Mouse (Mus musculus) liver, embryonic 13.5 days (tissue): ENCODE results near the gene Ccm2l. TPM values are rescaled to one million over a fixed set of nuclear protein-coding genes. Genes with fewer than 3 reads are reported as not detected.

ENCODE experiments used
- ATAC-seq: fragments of 200-750 bp; cut with Nextera tagmentation; 2 replicates; pipeline ENCODE4 v1.8.0; 2017; ENCODE audit warnings: low read depth, mild to moderate bottlenecking, moderate number of reproducible peaks, moderate library complexity
- DNase-seq: peaks from one replicate; pipeline ENCODE4 v3.0.0; 2022
- H3K27ac ChIP-seq: fragments of 300-500 bp; sonication (generic); 2 replicates; pipeline ENCODE4 v1.5.1; 2015; ENCODE audit warnings: moderate library complexity, mild to moderate bottlenecking, inconsistent platforms
- H3K27me3 ChIP-seq: fragments of 300-500 bp; sonication (generic); 2 replicates; pipeline ENCODE4 v1.6.1; 2015; ENCODE audit warnings: mild to moderate bottlenecking, inconsistent platforms
- H3K36me3 ChIP-seq: fragments of 300-500 bp; sonication (generic); 2 replicates; pipeline ENCODE4 v1.6.1; 2015; ENCODE audit warnings: mild to moderate bottlenecking, inconsistent platforms
- H3K4me1 ChIP-seq: fragments of 300-500 bp; sonication (generic); replicated peaks from 2 replicates; pipeline ENCODE4 v1.6.1; 2015; ENCODE audit warnings: inconsistent platforms
- H3K4me2 ChIP-seq: fragments of 300-500 bp; sonication (generic); 2 replicates; pipeline ENCODE4 v1.6.1; 2015; ENCODE audit warnings: inconsistent platforms, mild to moderate bottlenecking, moderate library complexity
- H3K4me3 ChIP-seq: fragments of 300-500 bp; sonication (generic); replicated peaks from 2 replicates; pipeline ENCODE4 v1.5.1; 2015; ENCODE audit warnings: mild to moderate bottlenecking, inconsistent platforms
- H3K9ac ChIP-seq: fragments of 300-500 bp; sonication (generic); 2 replicates; pipeline ENCODE4 v1.6.1; 2015; ENCODE audit warnings: mild to moderate bottlenecking, inconsistent platforms
- H3K9me3 ChIP-seq: fragments of 300-500 bp; sonication (generic); replicated peaks from 2 replicates; pipeline ENCODE4 v1.6.1; 2016; ENCODE audit warnings: inconsistent platforms
- WGBS: fragments of 180-500 bp; shearing (Covaris S2); methylation state at CpG from one replicate; pipeline ENCODE4 v1.1.7; 2015; ENCODE audit not compliant: insufficient replicate concordance; 5-methylcytosine and 5-hydroxymethylcytosine counted together
- polyA plus RNA-seq: library from polyadenylated mRNA; unstranded; fragments of >200 nt; fragmentation: Nextera tagmentation; extraction: Ambion mirVana; gene quantifications from 2 replicates; pipeline ENCODE4 v1.2.1, GENCODE M21; 2015

The Ccm2l gene
- polyA plus RNA-seq, 1 experiment from 2014 or later: 0.83 TPM

- no peak overlapping the region for H3K4me3 ChIP-seq
- no peaks in the 10 kb centered on the region for H3K9me3 ChIP-seq
- ATAC-seq (no peak), DNase-seq (peak; percentile 63)
- H3K27ac ChIP-seq: no peak overlapping the region
- 41% methylated on average over 32 of the region's 32 CpGs for WGBS
- no peaks in the 10 kb centered on the region for H3K36me3 ChIP-seq
- no peaks in the 10 kb centered on the region for H3K27me3 ChIP-seq
- no peak overlapping the region for H3K9ac ChIP-seq
- peaks cover 21% of the 10 kb centered on the region for H3K4me1 ChIP-seq
- no peak overlapping the region for H3K4me2 ChIP-seq
These were observed 15.2 kb downstream of the Ccm2l start for GRCm38 (mm10) chr2:153080841-153081523.

GRCm38 (mm10) chr2:153081866-153082265 lies 16.1 kb downstream of the Ccm2l start:
- Histone ChIP-seq H3K36me3 (no peaks in the 10 kb centered on the region), H3K27ac (no peak overlapping the region), H3K9ac (no peak overlapping the region), H3K4me3 (no peak overlapping the region), H3K4me1 (peaks cover 13% of the 10 kb centered on the region), H3K27me3 (no peaks in the 10 kb centered on the region), H3K9me3 (no peaks in the 10 kb centered on the region), H3K4me2 (no peak overlapping the region)
- DNase-seq: no peak
- ATAC-seq: no peak
- 64% methylated on average over 6 of the region's 6 CpGs for WGBS

GRCm38 (mm10) chr2:153083275-153083674 lies 17.5 kb downstream of the Ccm2l start:
- Histone ChIP-seq H3K4me2 (no peak overlapping the region), H3K36me3 (no peaks in the 10 kb centered on the region), H3K27me3 (no peaks in the 10 kb centered on the region), H3K9me3 (no peaks in the 10 kb centered on the region), H3K27ac (no peak overlapping the region), H3K4me3 (no peak overlapping the region), H3K9ac (no peak overlapping the region), H3K4me1 (peaks cover 7% of the 10 kb centered on the region)
- no peak for ATAC-seq
- DNase-seq: no peak
- 69% methylated on average over 8 of the region's 8 CpGs for WGBS

- H3K27me3 ChIP-seq: no peaks in the 10 kb centered on the region
- no peak for DNase-seq
- H3K4me1 ChIP-seq: peaks cover 4% of the 10 kb centered on the region; the same call in 1 of the 2 replicates
- no peaks in the 10 kb centered on the region for H3K9me3 ChIP-seq
- H3K4me3 ChIP-seq: no peak overlapping the region
- no peak overlapping the region for H3K4me2 ChIP-seq
- no peaks in the 10 kb centered on the region for H3K36me3 ChIP-seq
- H3K27ac ChIP-seq: no peak overlapping the region; the same call in 1 of the 2 replicates
- WGBS: 55% methylated on average over 4 of the region's 4 CpGs
- peak; percentile 15; the same call in 1 of the 2 replicates for ATAC-seq
- no peak overlapping the region for H3K9ac ChIP-seq
These were observed 18.1 kb downstream of the Ccm2l start for GRCm38 (mm10) chr2:153083824-153084223.

- H3K9me3 ChIP-seq: no peaks in the 10 kb centered on the region
- WGBS: 41% methylated on average over 7 of the region's 7 CpGs
These were observed 18.7 kb downstream of the Ccm2l start for GRCm38 (mm10) chr2:153084261-153084976.

GRCm38 (mm10) chr2:153085556-153085955 lies 19.8 kb downstream of the Ccm2l start:
- no peak for ATAC-seq

More at GRCm38 (mm10) chr2:153084261-153084976, 18.7 kb downstream of the Ccm2l start:
- no peak for DNase-seq
- H3K4me1 ChIP-seq: peaks cover 4% of the 10 kb centered on the region; the same call in 1 of the 2 replicates
- H3K36me3 ChIP-seq: no peaks in the 10 kb centered on the region
- no peak overlapping the region for H3K4me3 ChIP-seq
- ATAC-seq: peak; percentile 45; the same call in 1 of the 2 replicates
- no peaks in the 10 kb centered on the region for H3K27me3 ChIP-seq
- no peak overlapping the region for H3K9ac ChIP-seq
- H3K27ac ChIP-seq: peak overlapping the region; percentile 10
- no peak overlapping the region for H3K4me2 ChIP-seq

GRCm38 (mm10) chr2:153086166-153086565 lies 20.4 kb downstream of the Ccm2l start:
- no peak overlapping the region for H3K9ac ChIP-seq
- H3K4me2 ChIP-seq: no peak overlapping the region
- no peak for ATAC-seq
- H3K36me3 ChIP-seq: no peaks in the 10 kb centered on the region
- no peak for DNase-seq
- 0 out of 2 replicates have a peak, but pooled peaks cover 7% of the 10 kb centered on the region for H3K4me1 ChIP-seq
- 71% methylated on average over 4 of the region's 4 CpGs for WGBS
- no peak overlapping the region for H3K27ac ChIP-seq
- no peaks in the 10 kb centered on the region for H3K27me3 ChIP-seq
- no peaks in the 10 kb centered on the region for H3K9me3 ChIP-seq
- no peak overlapping the region for H3K4me3 ChIP-seq

More at GRCm38 (mm10) chr2:153085556-153085955, 19.8 kb downstream of the Ccm2l start:
- Histone ChIP-seq H3K4me2 (no peak overlapping the region), H3K36me3 (no peaks in the 10 kb centered on the region), H3K27ac (no peak overlapping the region), H3K27me3 (no peaks in the 10 kb centered on the region), H3K4me1 (peaks cover 4% of the 10 kb centered on the region; the same call in 1 of the 2 replicates), H3K9me3 (no peaks in the 10 kb centered on the region), H3K9ac (no peak overlapping the region; the same call in 1 of the 2 replicates), H3K4me3 (no peak overlapping the region)
- no peak for DNase-seq
- WGBS: 51% methylated on average over 6 of the region's 6 CpGs

GRCm38 (mm10) chr2:153087091-153087490 lies 21.3 kb downstream of the Ccm2l start:
- 71% methylated on average over 10 of the region's 10 CpGs for WGBS
- no peak for DNase-seq
- Histone ChIP-seq H3K27ac (no peak overlapping the region), H3K27me3 (no peaks in the 10 kb centered on the region), H3K4me3 (no peak overlapping the region), H3K4me2 (no peak overlapping the region), H3K36me3 (no peaks in the 10 kb centered on the region), H3K9me3 (no peaks in the 10 kb centered on the region), H3K9ac (no peak overlapping the region), H3K4me1 (0 out of 2 replicates have a peak, but pooled peaks cover 7% of the 10 kb centered on the region)
- no peak for ATAC-seq

GRCm38 (mm10) chr2:153089316-153089715 lies 23.6 kb downstream of the Ccm2l start:
- Histone ChIP-seq H3K36me3 (no peaks in the 10 kb centered on the region), H3K27me3 (no peaks in the 10 kb centered on the region), H3K9me3 (no peaks in the 10 kb centered on the region), H3K4me2 (no peak overlapping the region), H3K4me1 (0 out of 2 replicates have a peak, but pooled peaks cover 10% of the 10 kb centered on the region), H3K4me3 (no peak overlapping the region), H3K9ac (no peak overlapping the region), H3K27ac (no peak overlapping the region)
- ATAC-seq (no peak), DNase-seq (no peak)
- WGBS: 46% methylated on average over 2 of the region's 2 CpGs

- ATAC-seq (peak; percentile 47), DNase-seq (no peak)
- Histone ChIP-seq H3K9me3 (no peaks in the 10 kb centered on the region), H3K4me2 (peak overlapping the region; percentile 24; the same call in 1 of the 2 replicates), H3K27me3 (no peaks in the 10 kb centered on the region), H3K4me3 (no peak overlapping the region), H3K36me3 (no peaks in the 10 kb centered on the region), H3K27ac (peak overlapping the region; percentile 13; the same call in 1 of the 2 replicates), H3K4me1 (0 out of 2 replicates have a peak, but pooled peaks cover 7% of the 10 kb centered on the region), H3K9ac (no peak overlapping the region)
- 4% methylated on average over 10 of the region's 10 CpGs for WGBS
These were observed 24.9 kb downstream of the Ccm2l start for GRCm38 (mm10) chr2:153090551-153091165.
